Mouse (Mus musculus) heart, postnatal 25 days (tissue): Measurements from ENCODE around the gene Cd200r1. TPM values are rescaled to one million over a fixed set of nuclear protein-coding genes. Genes with fewer than 3 reads are reported as not detected.

Source experiments
- total RNA-seq, 2 experiments: library from RNA; stranded (reverse); gene quantifications; 2 replicates each; pipeline ENCODE4 v1.2.3; 2021

Cd200r1 gene
- total RNA-seq, 2 experiments from 2014 or later = 0.48 to 0.49 TPM

Other genes with a start within 250 kb of the Cd200r1 start
- gene Boc, start 206.8 kb upstream of the Cd200r1 start, total RNA-seq = 1 to 10 TPM; 4.5 to 5.8 TPM
- 1 to 10 TPM; 3.5 to 4.2 TPM for gene Nepro, start 41.4 kb upstream of the Cd200r1 start, total RNA-seq
- 10 to 100 TPM in 1 of 2 experiments, 1 to 10 TPM in 1; 9.8 to 13.0 TPM for gene Gtpbp8, start 19.4 kb upstream of the Cd200r1 start, total RNA-seq
- gene Cd200r4, start 46.0 kb downstream of the Cd200r1 start, total RNA-seq = not detected
- gene Cd200r2, start 101.4 kb downstream of the Cd200r1 start, total RNA-seq = not detected
- gene Cd200r3, start 177.9 kb downstream of the Cd200r1 start, total RNA-seq = not detected